Mouse (Mus musculus) E14TG2a.4 (cell line): Measurements from ENCODE around the gene Sema7a.

ENCODE experiments used
- CTCF ChIP-seq: conservative IDR thresholded peaks from 2 replicates; pipeline ENCODE4 v1.5.1; 2014; ENCODE audit warnings: low read length
- NANOG ChIP-seq: IDR thresholded peaks from 2 replicates; pipeline ENCODE4 v1.6.1; 2014; ENCODE audit warnings: borderline replicate concordance, low read length, mixed read lengths
- POU5F1 ChIP-seq: IDR thresholded peaks from 2 replicates; pipeline ENCODE4 v1.6.1; 2014; ENCODE audit warnings: low read length, borderline replicate concordance

DNA sequence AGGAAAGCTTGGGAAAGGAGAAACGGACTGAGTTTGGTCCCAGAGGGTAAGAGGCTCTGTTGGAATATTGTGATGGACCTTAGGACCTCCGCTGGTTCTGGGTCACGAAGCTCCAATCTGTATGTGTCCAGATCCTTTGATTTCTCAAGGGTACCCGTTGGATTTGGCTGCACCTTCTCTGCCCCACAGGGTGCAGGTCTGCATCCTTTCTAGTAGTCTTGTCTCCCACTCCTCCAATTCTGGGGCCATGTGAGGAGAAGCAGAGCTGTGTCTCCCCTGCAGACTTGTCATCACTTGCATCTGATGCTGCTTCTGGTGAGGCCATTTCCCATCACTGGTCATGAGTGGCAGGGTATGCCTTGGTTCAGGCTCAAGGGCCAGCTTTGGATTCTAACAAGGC lies 2.7 kb upstream of the Sema7a start:
- TF ChIP-seq CTCF (no peak), POU5F1 (no peak), NANOG (no peak)
